Mouse (Mus musculus) C2C12 (cell line): ENCODE measurements at regions not wholly inside any gene's neighbourhood (a gene's known extent, or its start where the extent isn't known, plus 50 kb on each side); places are given as distances from the start of the nearest gene placed in this dataset.

ENCODE experiments used
- H3K27me3 ChIP-seq: one replicate; pipeline ENCODE4 v1.6.1; 2011; ENCODE audit not compliant: control insufficient read depth, insufficient read depth, insufficient read length
- H3K36me3 ChIP-seq: one replicate; pipeline ENCODE4 v1.6.1; 2011; ENCODE audit not compliant: control insufficient read depth, insufficient read depth
- H3K4me3 ChIP-seq: one replicate; pipeline ENCODE4 v1.5.1; 2011; ENCODE audit warnings: mild to moderate bottlenecking, control low read depth; ENCODE audit not compliant: poor library complexity, insufficient read depth, severe bottlenecking
- H3K79me2 ChIP-seq: one replicate; pipeline ENCODE4 v1.6.1; 2011; ENCODE audit not compliant: control insufficient read depth, insufficient read depth
- H3K79me3 ChIP-seq: one replicate; pipeline ENCODE4 v1.6.1; 2011; ENCODE audit warnings: low read depth, control low read depth
- H3ac ChIP-seq: one replicate; pipeline ENCODE3; 2011; ENCODE audit warnings: low read depth; ENCODE audit not compliant: control insufficient read depth, insufficient read length
- CEBPB ChIP-seq: IDR thresholded peaks from one replicate; pipeline ENCODE4 v1.6.1; 2011; ENCODE audit warnings: low read depth, mild to moderate bottlenecking, control low read depth, moderate library complexity
- CTCF ChIP-seq: IDR thresholded peaks from one replicate; pipeline ENCODE4 v1.5.1; 2011; ENCODE audit not compliant: control insufficient read depth, insufficient read depth, insufficient read length
- FOSL1 ChIP-seq: IDR thresholded peaks from one replicate; pipeline ENCODE4 v1.8.0; 2011; ENCODE audit warnings: mild to moderate bottlenecking, low read length; ENCODE audit not compliant: poor library complexity, insufficient read depth, severe bottlenecking
- MAX ChIP-seq: IDR thresholded peaks from one replicate; pipeline ENCODE4 v1.6.1; 2011; ENCODE audit warnings: mild to moderate bottlenecking, control low read depth
- MYOD1 ChIP-seq: IDR thresholded peaks from one replicate; pipeline ENCODE4 v1.6.1; 2011; ENCODE audit warnings: low read depth; ENCODE audit not compliant: control insufficient read depth, insufficient read length
- MYOG ChIP-seq: IDR thresholded peaks from one replicate; pipeline ENCODE4 v1.6.1; 2011; ENCODE audit not compliant: control insufficient read depth, insufficient read length; ENCODE audit errors: extremely low read depth
- USF1 ChIP-seq: IDR thresholded peaks from one replicate; pipeline ENCODE4 v1.6.1; 2011; ENCODE audit warnings: low read depth, mild to moderate bottlenecking, control low read depth, moderate library complexity

GRCm38 (mm10) chr5:119944371-119944770 lies 111.9 kb downstream of the Tbx5 start:
- TF ChIP-seq MYOD1 (no peak), MAX (no peak), MYOG (no peak), CTCF (no peak), FOSL1 (no peak), CEBPB (no peak), USF1 (no peak)
- H3ac ChIP-seq, result no peak overlapping the region
- H3K79me3 ChIP-seq, result no peaks in the 10 kb centered on the region
- H3K79me2 ChIP-seq, result no peaks in the 10 kb centered on the region
- no peaks in the 10 kb centered on the region for H3K27me3 ChIP-seq
- H3K36me3 ChIP-seq, result no peaks in the 10 kb centered on the region
- H3K4me3 ChIP-seq, result no peak overlapping the region

GRCm38 (mm10) chr5:119948399-119948798 lies 115.9 kb downstream of the Tbx5 start:
- no peak for TF ChIP-seq MYOG
- peak; percentile 67 for TF ChIP-seq USF1
- Histone ChIP-seq H3ac (no peak overlapping the region), H3K27me3 (no peaks in the 10 kb centered on the region), H3K36me3 (no peaks in the 10 kb centered on the region), H3K4me3 (no peak overlapping the region), H3K79me2 (no peaks in the 10 kb centered on the region), H3K79me3 (no peaks in the 10 kb centered on the region)

GRCm38 (mm10) chr5:119952085-119952484 lies 119.6 kb downstream of the Tbx5 start:
- H3K4me3 ChIP-seq, result no peak overlapping the region
- H3K79me2 ChIP-seq, result no peaks in the 10 kb centered on the region
- TF ChIP-seq CTCF (no peak), CEBPB (no peak), MAX (no peak), USF1 (no peak), MYOD1 (no peak), FOSL1 (no peak), MYOG (no peak)
- no peaks in the 10 kb centered on the region for H3K27me3 ChIP-seq
- no peak overlapping the region for H3ac ChIP-seq
- no peaks in the 10 kb centered on the region for H3K79me3 ChIP-seq
- no peaks in the 10 kb centered on the region for H3K36me3 ChIP-seq

GRCm38 (mm10) chr5:119953189-119953588 lies 120.7 kb downstream of the Tbx5 start:
- H3K27me3 ChIP-seq, result no peaks in the 10 kb centered on the region
- no peaks in the 10 kb centered on the region for H3K79me3 ChIP-seq
- TF ChIP-seq MAX, result no peak
- peak; percentile 26 for TF ChIP-seq USF1
- TF ChIP-seq CEBPB, result no peak
- H3K79me2 ChIP-seq, result no peaks in the 10 kb centered on the region
- no peak overlapping the region for H3ac ChIP-seq
- no peak overlapping the region for H3K4me3 ChIP-seq
- H3K36me3 ChIP-seq, result no peaks in the 10 kb centered on the region

- no peak for TF ChIP-seq MYOD1
- TF ChIP-seq MAX, result no peak
- TF ChIP-seq USF1, result no peak
- no peak for TF ChIP-seq FOSL1
- TF ChIP-seq CEBPB, result no peak
- no peak for TF ChIP-seq MYOG
- TF ChIP-seq CTCF, result no peak
- Histone ChIP-seq H3ac (no peak overlapping the region), H3K79me3 (no peaks in the 10 kb centered on the region)
Observed at GRCm38 (mm10) chr5:119953811-119954566, 121.5 kb downstream of the Tbx5 start.

GRCm38 (mm10) chr5:119958942-119959341 lies 126.5 kb downstream of the Tbx5 start:
- no peaks in the 10 kb centered on the region for H3K79me3 ChIP-seq
- TF ChIP-seq MYOG (no peak), FOSL1 (no peak), MYOD1 (no peak), CEBPB (no peak), CTCF (no peak), MAX (no peak), USF1 (no peak)
- no peak overlapping the region for H3ac ChIP-seq
- H3K27me3 ChIP-seq, result peaks cover 4% of the 10 kb centered on the region
- H3K79me2 ChIP-seq, result no peaks in the 10 kb centered on the region
- H3K36me3 ChIP-seq, result no peaks in the 10 kb centered on the region
- no peak overlapping the region for H3K4me3 ChIP-seq

More at GRCm38 (mm10) chr5:119953811-119954566, 121.5 kb downstream of the Tbx5 start:
- no peaks in the 10 kb centered on the region for H3K79me2 ChIP-seq
- no peaks in the 10 kb centered on the region for H3K36me3 ChIP-seq
- no peak overlapping the region for H3K4me3 ChIP-seq
- H3K27me3 ChIP-seq, result no peaks in the 10 kb centered on the region
